Mouse (Mus musculus): ENCODE measurements around the gene Fah. TPM values are rescaled to one million over a fixed set of nuclear protein-coding genes. Genes with fewer than 3 reads are reported as not detected.

Fah gene
- total RNA-seq, 2 experiments from 2014 or later, result 15.4 to 15.8 TPM

Other genes with a start within 250 kb of the Fah start
- gene Arnt2, start 196.5 kb downstream of the Fah start, total RNA-seq (2021), result 100 to 1,000 TPM; 160 to 172 TPM
- 10 to 100 TPM; 24.2 to 25.7 TPM for gene Gm2115, start 77.8 kb downstream of the Fah start, total RNA-seq (2021)
- 10 to 100 TPM; 63.7 to 63.9 TPM for gene Zfand6, start 83.2 kb upstream of the Fah start, total RNA-seq (2021)
- gene Olfr291, start 246.8 kb upstream of the Fah start, total RNA-seq (2021), result not detected

Measured in layer of hippocampus, postnatal 10 days (tissue).